Comparison of ENCODE assay signal across 11 mouse cellular contexts in the genomic region with DNA sequence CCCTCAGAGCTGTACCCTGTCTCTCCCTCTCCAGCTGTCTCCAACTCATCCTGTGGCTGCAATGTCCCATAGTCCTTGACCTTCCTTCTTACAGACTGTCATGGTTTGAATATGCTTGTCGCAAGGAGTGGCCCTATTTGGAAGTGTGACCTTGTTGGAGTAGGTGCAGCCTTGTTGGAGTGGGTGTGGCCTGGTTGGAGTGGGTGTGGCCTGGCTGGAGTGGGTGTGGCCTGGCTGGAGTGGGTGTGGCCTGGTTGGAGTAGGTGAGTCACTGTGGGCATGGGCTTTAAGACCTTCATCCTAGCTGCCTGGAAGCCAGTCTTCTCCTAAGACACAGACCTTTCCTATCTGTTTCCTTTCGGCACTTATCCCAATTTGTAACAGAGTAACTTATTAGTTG. TPM values are rescaled to one million over a fixed set of nuclear protein-coding genes. Genes with fewer than 3 reads are reported as not detected.
DNase-seq lines count a peak whose midpoint lies in the region; ATAC-seq and TF ChIP-seq lines count a peak whose summit lies in the region.
"Had no signal": no experiment of that assay in that cellular context is flagged by ENCODE, and none has a peak within 500 bp of the region (broad histone marks: within the 10 kb centered on the region; RNA-seq: fewer than 3 reads in every experiment).

No protein-coding gene starts in this region.

- peaks cover 31% of the 10 kb centered on the region for H3K4me1 ChIP-seq in lung, embryonic 15.5 days
- H3K4me1 ChIP-seq in embryonic fibroblast, embryonic 13.5 days (ENCODE audit: control insufficient read depth, insufficient read depth, low read length), result peaks cover 8% of the 10 kb centered on the region
- peaks cover 18% of the 10 kb centered on the region for H3K4me1 ChIP-seq in forebrain, embryonic 16.5 days (replicated peaks; ENCODE audit: control insufficient read depth, insufficient read depth, low read length)
- H3K4me1 ChIP-seq in neural tube, embryonic 15.5 days, result peaks cover 25% of the 10 kb centered on the region

- H3K4me2 ChIP-seq in lung, embryonic 15.5 days, result no peak overlapping the region
- no peak overlapping the region for H3K4me2 ChIP-seq in forebrain, embryonic 16.5 days (ENCODE audit: low read length)
- no peak overlapping the region for H3K4me2 ChIP-seq in neural tube, embryonic 15.5 days
- H3K4me2 ChIP-seq: neural tube, embryonic 12.5 days had no signal

- no peak overlapping the region for H3K9ac ChIP-seq in lung, embryonic 15.5 days
- H3K9ac ChIP-seq in forebrain, embryonic 16.5 days (replicated peaks; ENCODE audit: low read depth, low read length), result no peak overlapping the region
- H3K9ac ChIP-seq in neural tube, embryonic 15.5 days (replicated peaks), result no peak overlapping the region
- H3K9ac ChIP-seq: neural tube, embryonic 12.5 days had no signal

- TF ChIP-seq CTCF in embryonic fibroblast, embryonic 13.5 days (IDR thresholded peaks at IDR 0.05; ENCODE audit: borderline replicate concordance, insufficient read depth, low read length), result no peak

- DNase-seq in lung, postnatal 36 days, result no peak
- DNase-seq in R1 (ENCODE audit: low read depth, low spot score), result peak; percentile 85
- DNase-seq: gastrocnemius, postnatal 10 days had no signal

- WGBS in lung, embryonic 15.5 days, result 95% methylated on average over 2 of the region's 2 CpGs
- 98% methylated on average over 2 of the region's 2 CpGs for WGBS in forebrain, embryonic 16.5 days
- WGBS in neural tube, embryonic 15.5 days, result 98% methylated on average over 2 of the region's 2 CpGs

- ATAC-seq in lung, embryonic 15.5 days (ENCODE audit: borderline replicate concordance, extremely low read depth, low FRiP score, low TSS enrichment), result peak; percentile 35; the same call in 1 of the 2 replicates
- peak; percentile 77 for ATAC-seq in megakaryocyte progenitor cell, adult 5-6 weeks (replicated peaks; ENCODE audit: poor library complexity)
- no peak for ATAC-seq in forebrain, embryonic 16.5 days
- ATAC-seq in neural tube, embryonic 15.5 days (ENCODE audit: low FRiP score), result no peak

- H3K4me3 ChIP-seq in lung, embryonic 15.5 days, result no peak overlapping the region
- H3K4me3 ChIP-seq in embryonic fibroblast, embryonic 13.5 days (ENCODE audit: insufficient read depth, low read length), result no peak overlapping the region
- no peak overlapping the region for H3K4me3 ChIP-seq in forebrain, embryonic 16.5 days (replicated peaks; ENCODE audit: low read length)
- H3K4me3 ChIP-seq in neural tube, embryonic 15.5 days (replicated peaks), result no peak overlapping the region
- H3K4me3 ChIP-seq: erythroblast, embryonic 14.5 days; left cerebral cortex, adult 2 months; neural tube, embryonic 12.5 days had no signal

- H3K9me3 ChIP-seq in lung, embryonic 15.5 days, result no peaks in the 10 kb centered on the region
- H3K9me3 ChIP-seq in forebrain, embryonic 16.5 days (ENCODE audit: control insufficient read depth, low read length), result no peaks in the 10 kb centered on the region
- H3K9me3 ChIP-seq in neural tube, embryonic 15.5 days (replicated peaks), result no peaks in the 10 kb centered on the region
- H3K9me3 ChIP-seq: neural tube, embryonic 12.5 days had no signal

- no peak for TF ChIP-seq POLR2A in embryonic fibroblast, embryonic 13.5 days (IDR thresholded peaks at IDR 0.05; ENCODE audit: low read depth, low read length)

- no peaks in the 10 kb centered on the region for H3K27me3 ChIP-seq in lung, embryonic 15.5 days
- no peaks in the 10 kb centered on the region for H3K27me3 ChIP-seq in forebrain, embryonic 16.5 days (replicated peaks; ENCODE audit: control insufficient read depth, insufficient read depth, low read length)
- no peaks in the 10 kb centered on the region for H3K27me3 ChIP-seq in neural tube, embryonic 15.5 days (replicated peaks)
- H3K27me3 ChIP-seq: neural tube, embryonic 12.5 days had no signal

- H3K27ac ChIP-seq in lung, embryonic 15.5 days, result no peak overlapping the region
- H3K27ac ChIP-seq in embryonic fibroblast, embryonic 13.5 days (ENCODE audit: insufficient read depth, low read length), result peak overlapping the region; percentile 59
- no peak overlapping the region for H3K27ac ChIP-seq in forebrain, embryonic 16.5 days (ENCODE audit: low read length)
- H3K27ac ChIP-seq in neural tube, embryonic 15.5 days (replicated peaks), result no peak overlapping the region
- H3K27ac ChIP-seq: neural tube, embryonic 12.5 days had no signal

- no peaks in the 10 kb centered on the region for H3K36me3 ChIP-seq in lung, embryonic 15.5 days
- no peaks in the 10 kb centered on the region for H3K36me3 ChIP-seq in forebrain, embryonic 16.5 days (ENCODE audit: control insufficient read depth, insufficient read depth)
- 0 out of 2 replicates have a peak, but pooled peaks cover 3% of the 10 kb centered on the region for H3K36me3 ChIP-seq in neural tube, embryonic 15.5 days
- H3K36me3 ChIP-seq: neural tube, embryonic 12.5 days had no signal

RNA-seq across cellular contexts. Expression of gene Usp46, which starts 17.3 kb away (rescaled TPM):
- 44.5 and 46.4 TPM in 2 replicates for polyA plus RNA-seq in lung, embryonic 15.5 days (2015; fragmentation: Nextera tagmentation; extraction: Ambion mirVana)
- 28.3 and 30.6 TPM in 2 replicates for polyA plus RNA-seq in embryonic fibroblast, embryonic 13.5 days (2011; ENCODE audit: insufficient read length, low read depth, missing spikeins)
- 20.5 and 25.0 TPM in 2 replicates for total RNA-seq in megakaryocyte progenitor cell, adult 5-6 weeks (2015)
- 14.2 and 21.7 TPM in 2 replicates for total RNA-seq in megakaryocyte progenitor cell, adult 5-6 weeks (2017)
- 32.5 and 35.1 TPM in 2 replicates for polyA plus RNA-seq in forebrain, embryonic 16.5 days (2015; fragmentation: Nextera tagmentation; extraction: Ambion mirVana)
- polyA plus RNA-seq in neural tube, embryonic 15.5 days (2015; fragmentation: Nextera tagmentation; extraction: Ambion mirVana), result 27.8 and 29.9 TPM in 2 replicates

Comparison
In these comparisons a context has a peak if more than half of its experiments do, and no peak if none do; other contexts are left out.
1. ATAC-seq: peak in lung, embryonic 15.5 days (single experiment) and megakaryocyte progenitor cell, adult 5-6 weeks (single experiment); none in forebrain, embryonic 16.5 days (single experiment) and neural tube, embryonic 15.5 days (single experiment).